ENCODE assay signal across 23 mouse cellular contexts in genomic region chr2:10221862-10222261, GRCm38 (mm10).
"Had no signal": no experiment of that assay in that cellular context is flagged by ENCODE, and none has a peak within 500 bp of the region (broad histone marks: within the 10 kb centered on the region; RNA-seq: fewer than 3 reads in every experiment).

No protein-coding gene starts in this region.

- H3K4me2 ChIP-seq: limb, embryonic 13.5 days; liver, embryonic 12.5 days; liver, embryonic 15.5 days; lung, embryonic 15.5 days; midbrain, embryonic 13.5 days; neural tube, embryonic 13.5 days; stomach, embryonic 15.5 days had no signal

- H3K9ac ChIP-seq: limb, embryonic 13.5 days; liver, embryonic 12.5 days; liver, embryonic 15.5 days; lung, embryonic 15.5 days; midbrain, embryonic 13.5 days; neural tube, embryonic 13.5 days; stomach, embryonic 15.5 days had no signal

- DNase-seq: kidney, adult 2 months; kidney, postnatal 25 days; layer of hippocampus, adult 9-11 months; liver; lung, adult 18-20 months; right cerebral cortex, postnatal 14 days; right cerebral cortex, postnatal 4 days; thymus, postnatal 25 days had no signal

- H3K27ac ChIP-seq: kidney, postnatal 0 days; layer of hippocampus, adult 2 months; limb, embryonic 10.5 days; limb, embryonic 13.5 days; liver, embryonic 12.5 days; liver, embryonic 15.5 days; lung, embryonic 15.5 days; macrophage; midbrain, embryonic 10.5 days; midbrain, embryonic 13.5 days; neural tube, embryonic 13.5 days; stomach, embryonic 15.5 days had no signal

- H3K36me3 ChIP-seq: limb, embryonic 10.5 days; limb, embryonic 13.5 days; liver, embryonic 12.5 days; liver, embryonic 15.5 days; lung, embryonic 15.5 days; midbrain, embryonic 10.5 days; midbrain, embryonic 13.5 days; neural tube, embryonic 13.5 days; stomach, embryonic 15.5 days had no signal

- H3K4me1 ChIP-seq: liver, embryonic 12.5 days; liver, embryonic 15.5 days; megakaryocyte, embryonic 14.5 days; stomach, embryonic 15.5 days had no signal

- H3K9me3 ChIP-seq: limb, embryonic 10.5 days; limb, embryonic 13.5 days; liver, embryonic 12.5 days; liver, embryonic 15.5 days; lung, embryonic 15.5 days; midbrain, embryonic 13.5 days; neural tube, embryonic 13.5 days; stomach, embryonic 15.5 days had no signal

- H3K27me3 ChIP-seq: limb, embryonic 13.5 days; liver, embryonic 12.5 days; liver, embryonic 15.5 days; lung, embryonic 15.5 days; megakaryocyte, embryonic 14.5 days; midbrain, embryonic 13.5 days; neural tube, embryonic 13.5 days; stomach, embryonic 15.5 days had no signal

- H3K4me3 ChIP-seq: layer of hippocampus, adult 2 months; limb, embryonic 10.5 days; limb, embryonic 13.5 days; liver, embryonic 12.5 days; liver, embryonic 15.5 days; lung, embryonic 15.5 days; megakaryocyte, embryonic 14.5 days; midbrain, embryonic 10.5 days; midbrain, embryonic 13.5 days; myocyte; neural tube, embryonic 13.5 days; stomach, embryonic 15.5 days had no signal

- ATAC-seq: liver, embryonic 12.5 days; midbrain, embryonic 13.5 days; midbrain, embryonic 16.5 days had no signal
